Mouse (Mus musculus): ENCODE measurements around the gene Zbtb49. TPM values are rescaled to one million over a fixed set of nuclear protein-coding genes. Genes with fewer than 3 reads are reported as not detected.

Zbtb49 gene
- 19.8 and 21.7 TPM in 2 replicates for polyA plus RNA-seq (2015; fragmentation: Nextera tagmentation; extraction: Ambion mirVana)

- H3K36me3 ChIP-seq (ENCODE audit: control insufficient read depth, insufficient read depth, low read length), result peaks cover 9% of the 10 kb centered on the region
- H3K27ac ChIP-seq (ENCODE audit: low read length), result peak within 1 kb of the TSS; percentile 86
- H3K4me1 ChIP-seq (ENCODE audit: control insufficient read depth, insufficient read depth, low read length), result peaks cover 22% of the 10 kb centered on the region
- H3K27me3 ChIP-seq (ENCODE audit: control insufficient read depth, insufficient read depth, low read depth, low read length), result no peaks in the 10 kb centered on the region
- 0% methylated on average over 55 of the region's 55 CpGs for WGBS
- H3K4me2 ChIP-seq (ENCODE audit: low read length), result peak within 1 kb of the TSS; percentile 90
- ATAC-seq, result peak; percentile 93
- peak within 1 kb of the TSS; percentile 94 for H3K4me3 ChIP-seq (ENCODE audit: low read depth, low read length)
- H3K9ac ChIP-seq (ENCODE audit: low read depth, low read length), result peak within 1 kb of the TSS; percentile 83
- no peaks in the 10 kb centered on the region for H3K9me3 ChIP-seq (replicated peaks; ENCODE audit: control insufficient read depth, low read length, poor library complexity, severe bottlenecking)
These were observed at the start of gene Zbtb49, which contains the start of gene Lyar for GRCm38 (mm10) chr5:38220328-38220912. TSS of gene Zbtb49 (minus strand) at chr5:38220457. TSS of gene Lyar (plus strand) at chr5:38220470.

GRCm38 (mm10) chr5:38260107-38260682 lies 39.9 kb upstream of the Zbtb49 start, which contains the start of gene Tmem128:
TSS of gene Tmem128 (plus strand) at chr5:38260185.
- Histone ChIP-seq H3K4me3 (ENCODE audit: low read depth, low read length) (peak within 1 kb of the TSS; percentile 56), H3K27ac (ENCODE audit: low read length) (peak within 1 kb of the TSS; percentile 79), H3K36me3 (ENCODE audit: control insufficient read depth, insufficient read depth, low read length) (peaks cover 24% of the 10 kb centered on the region), H3K27me3 (ENCODE audit: control insufficient read depth, insufficient read depth, low read depth, low read length) (no peaks in the 10 kb centered on the region), H3K4me1 (ENCODE audit: control insufficient read depth, insufficient read depth, low read length) (peaks cover 6% of the 10 kb centered on the region), H3K4me2 (ENCODE audit: low read length) (peak within 1 kb of the TSS; percentile 94), H3K9ac (ENCODE audit: low read depth, low read length) (peak within 1 kb of the TSS; percentile 77), H3K9me3 (replicated peaks; ENCODE audit: control insufficient read depth, low read length, poor library complexity, severe bottlenecking) (no peaks in the 10 kb centered on the region)
- peak; percentile 90 for ATAC-seq
- WGBS, result under 1% methylated on average over 40 of the region's 40 CpGs

GRCm38 (mm10) chr5:38259455-38260106 lies 39.3 kb upstream of the Zbtb49 start:
- ATAC-seq, result peak; percentile 26; the same call in 1 of the 2 replicates
- H3K27me3 ChIP-seq (ENCODE audit: control insufficient read depth, insufficient read depth, low read depth, low read length), result no peaks in the 10 kb centered on the region
- peak overlapping the region; percentile 79 for H3K27ac ChIP-seq (ENCODE audit: low read length)
- peaks cover 6% of the 10 kb centered on the region for H3K4me1 ChIP-seq (ENCODE audit: control insufficient read depth, insufficient read depth, low read length)
- peak overlapping the region; percentile 56 for H3K4me3 ChIP-seq (ENCODE audit: low read depth, low read length)
- H3K36me3 ChIP-seq (ENCODE audit: control insufficient read depth, insufficient read depth, low read length), result peaks cover 19% of the 10 kb centered on the region
- no peaks in the 10 kb centered on the region for H3K9me3 ChIP-seq (replicated peaks; ENCODE audit: control insufficient read depth, low read length, poor library complexity, severe bottlenecking)
- 44% methylated on average over 9 of the region's 9 CpGs for WGBS
- H3K4me2 ChIP-seq (ENCODE audit: low read length), result peak overlapping the region; percentile 94
- H3K9ac ChIP-seq (ENCODE audit: low read depth, low read length), result peak overlapping the region; percentile 77

- no peaks in the 10 kb centered on the region for H3K9me3 ChIP-seq (replicated peaks; ENCODE audit: control insufficient read depth, low read length, poor library complexity, severe bottlenecking)
- peaks cover 6% of the 10 kb centered on the region for H3K4me1 ChIP-seq (ENCODE audit: control insufficient read depth, insufficient read depth, low read length)
- H3K36me3 ChIP-seq (ENCODE audit: control insufficient read depth, insufficient read depth, low read length), result peaks cover 11% of the 10 kb centered on the region
- no peak overlapping the region for H3K4me3 ChIP-seq (ENCODE audit: low read depth, low read length)
- H3K4me2 ChIP-seq (ENCODE audit: low read length), result no peak overlapping the region
- H3K27me3 ChIP-seq (ENCODE audit: control insufficient read depth, insufficient read depth, low read depth, low read length), result no peaks in the 10 kb centered on the region
- WGBS, result 86% methylated on average over 5 of the region's 5 CpGs
- no peak for ATAC-seq
- H3K27ac ChIP-seq (ENCODE audit: low read length), result no peak overlapping the region
- no peak overlapping the region for H3K9ac ChIP-seq (ENCODE audit: low read depth, low read length)
These were observed 38.5 kb upstream of the Zbtb49 start for GRCm38 (mm10) chr5:38258773-38259146.

GRCm38 (mm10) chr5:38258034-38258772 lies 37.9 kb upstream of the Zbtb49 start:
- Histone ChIP-seq H3K4me2 (ENCODE audit: low read length) (no peak overlapping the region), H3K27ac (ENCODE audit: low read length) (no peak overlapping the region), H3K9ac (ENCODE audit: low read depth, low read length) (no peak overlapping the region), H3K27me3 (ENCODE audit: control insufficient read depth, insufficient read depth, low read depth, low read length) (no peaks in the 10 kb centered on the region), H3K9me3 (replicated peaks; ENCODE audit: control insufficient read depth, low read length, poor library complexity, severe bottlenecking) (no peaks in the 10 kb centered on the region), H3K4me1 (ENCODE audit: control insufficient read depth, insufficient read depth, low read length) (peaks cover 6% of the 10 kb centered on the region), H3K36me3 (ENCODE audit: control insufficient read depth, insufficient read depth, low read length) (peaks cover 6% of the 10 kb centered on the region; the same call in 1 of the 2 replicates), H3K4me3 (ENCODE audit: low read depth, low read length) (no peak overlapping the region)
- ATAC-seq, result no peak
- WGBS, result 87% methylated on average over 8 of the region's 8 CpGs

- 100% methylated on average over 1 of the region's 1 CpGs for WGBS
- H3K4me2 ChIP-seq (ENCODE audit: low read length), result no peak overlapping the region
- no peaks in the 10 kb centered on the region for H3K9me3 ChIP-seq (replicated peaks; ENCODE audit: control insufficient read depth, low read length, poor library complexity, severe bottlenecking)
- peaks cover 6% of the 10 kb centered on the region for H3K4me1 ChIP-seq (ENCODE audit: control insufficient read depth, insufficient read depth, low read length)
- no peak overlapping the region for H3K27ac ChIP-seq (ENCODE audit: low read length)
- H3K9ac ChIP-seq (ENCODE audit: low read depth, low read length), result no peak overlapping the region
- no peaks in the 10 kb centered on the region for H3K36me3 ChIP-seq (ENCODE audit: control insufficient read depth, insufficient read depth, low read length)
- no peak for ATAC-seq
- H3K4me3 ChIP-seq (ENCODE audit: low read depth, low read length), result no peak overlapping the region
- no peaks in the 10 kb centered on the region for H3K27me3 ChIP-seq (ENCODE audit: control insufficient read depth, insufficient read depth, low read depth, low read length)
These were observed 36.3 kb upstream of the Zbtb49 start for GRCm38 (mm10) chr5:38256551-38256950.

GRCm38 (mm10) chr5:38255644-38256043 lies 35.4 kb upstream of the Zbtb49 start:
- Histone ChIP-seq H3K4me1 (ENCODE audit: control insufficient read depth, insufficient read depth, low read length) (no peaks in the 10 kb centered on the region), H3K4me3 (ENCODE audit: low read depth, low read length) (no peak overlapping the region), H3K36me3 (ENCODE audit: control insufficient read depth, insufficient read depth, low read length) (no peaks in the 10 kb centered on the region), H3K4me2 (ENCODE audit: low read length) (no peak overlapping the region), H3K9me3 (replicated peaks; ENCODE audit: control insufficient read depth, low read length, poor library complexity, severe bottlenecking) (no peaks in the 10 kb centered on the region), H3K9ac (ENCODE audit: low read depth, low read length) (no peak overlapping the region), H3K27ac (ENCODE audit: low read length) (no peak overlapping the region), H3K27me3 (ENCODE audit: control insufficient read depth, insufficient read depth, low read depth, low read length) (no peaks in the 10 kb centered on the region)
- no peak for ATAC-seq
- WGBS, result 76% methylated on average over 3 of the region's 3 CpGs

- ATAC-seq, result no peak
- WGBS, result 44% methylated on average over 4 of the region's 4 CpGs
- no peaks in the 10 kb centered on the region for H3K27me3 ChIP-seq (ENCODE audit: control insufficient read depth, insufficient read depth, low read depth, low read length)
These were observed 34.9 kb upstream of the Zbtb49 start for GRCm38 (mm10) chr5:38255195-38255594.

More at GRCm38 (mm10) chr5:38255195-38255594, 34.9 kb upstream of the Zbtb49 start:
- H3K9ac ChIP-seq (ENCODE audit: low read depth, low read length), result no peak overlapping the region
- H3K4me3 ChIP-seq (ENCODE audit: low read depth, low read length), result no peak overlapping the region
- H3K36me3 ChIP-seq (ENCODE audit: control insufficient read depth, insufficient read depth, low read length), result no peaks in the 10 kb centered on the region
- H3K9me3 ChIP-seq (replicated peaks; ENCODE audit: control insufficient read depth, low read length, poor library complexity, severe bottlenecking), result no peaks in the 10 kb centered on the region
- H3K27ac ChIP-seq (ENCODE audit: low read length), result no peak overlapping the region
- H3K4me1 ChIP-seq (ENCODE audit: control insufficient read depth, insufficient read depth, low read length), result no peaks in the 10 kb centered on the region
- no peak overlapping the region for H3K4me2 ChIP-seq (ENCODE audit: low read length)
